Mouse (Mus musculus) left cerebral cortex, postnatal 4 days (tissue): Measurements from ENCODE around the gene Olfr706. TPM values are rescaled to one million over a fixed set of nuclear protein-coding genes. Genes with fewer than 3 reads are reported as not detected.
"Not testable (repeated sequence)": the region's sequence is repeated elsewhere in the genome, so short reads cannot be mapped to it uniquely, and the experiment has no call there.

ENCODE experiments used
- DNase-seq: peaks from one replicate; pipeline ENCODE4 v3.0.0-alpha.2; 2022
- intact Hi-C: fragments of 180-260 bp; cut with DNase I; formaldehyde crosslinking; loops from one replicate; pipeline ENCODE4 v1.15.1; 2025
- total RNA-seq, 2 experiments: library from RNA; stranded (reverse); gene quantifications; 2 replicates each; pipeline ENCODE4 v1.2.3; 2021

The Olfr706 gene
- total RNA-seq: not detected

- DNase-seq: no peak
- intact Hi-C loops: no loop called here
Measured at GRCm38 (mm10) chr7:106888062-106888461, at the start of gene Olfr706. Gene Olfr706, minus strand, starts transcription at chr7:106888162.

- intact Hi-C loops: no loop called here
- DNase-seq: no peak
Measured at GRCm38 (mm10) chr7:106932119-106932518, 44.2 kb upstream of the Olfr706 start, which contains the start of gene Olfr709-ps1. Gene Olfr709-ps1, minus strand, starts transcription at chr7:106932219.

GRCm38 (mm10) chr7:106920961-106921360 lies 33.0 kb upstream of the Olfr706 start:
- intact Hi-C loops, DNase-seq: not testable (repeated sequence)

GRCm38 (mm10) chr7:106907676-106908075 lies 19.7 kb upstream of the Olfr706 start, which contains the start of gene Olfr1532-ps1:
Gene Olfr1532-ps1, plus strand, starts transcription at chr7:106908001.
- DNase-seq: no peak
- intact Hi-C loops: no loop called here

- intact Hi-C loops: not testable (repeated sequence)
Measured at GRCm38 (mm10) chr7:106901141-106901540, 13.2 kb upstream of the Olfr706 start, which contains the start of gene Olfr707. Gene Olfr707, minus strand, starts transcription at chr7:106901241.

GRCm38 (mm10) chr7:106876791-106877190 lies 11.2 kb downstream of the Olfr706 start, which contains the start of gene Olfr705:
Gene Olfr705, minus strand, starts transcription at chr7:106876891.
- intact Hi-C loops: no loop called here
- DNase-seq: no peak

More at GRCm38 (mm10) chr7:106901141-106901540, 13.2 kb upstream of the Olfr706 start, which contains the start of gene Olfr707:
- DNase-seq: not testable (repeated sequence)

- intact Hi-C loops: no loop called here
- DNase-seq: no peak
Measured at GRCm38 (mm10) chr7:106862885-106863284, 25.1 kb downstream of the Olfr706 start, which contains the start of gene Olfr704. Gene Olfr704, plus strand, starts transcription at chr7:106863185.

GRCm38 (mm10) chr7:106843060-106843459 lies 44.9 kb downstream of the Olfr706 start, which contains the start of gene Olfr703:
Gene Olfr703, plus strand, starts transcription at chr7:106843360.
- intact Hi-C loops: no loop called here
- DNase-seq: no peak

- no peak for DNase-seq
- intact Hi-C loops: no loop called here
Measured at GRCm38 (mm10) chr7:106833793-106834192, 54.2 kb downstream of the Olfr706 start, which contains the start of gene Olfr702. Gene Olfr702, minus strand, starts transcription at chr7:106833893.

Other genes starting within 250 kb of the Olfr706 start
- not detected for gene Olfr693, start 207.6 kb downstream of the Olfr706 start, total RNA-seq
- gene Olfr694, start 196.3 kb downstream of the Olfr706 start, total RNA-seq: not detected
- gene Olfr695, start 171.8 kb downstream of the Olfr706 start, total RNA-seq: not detected
- gene Olfr697, start 145.7 kb downstream of the Olfr706 start, total RNA-seq: not detected
- gene Olfr698, start 132.8 kb downstream of the Olfr706 start, total RNA-seq: not detected
- not detected for gene Olfr699, start 95.0 kb downstream of the Olfr706 start, total RNA-seq
- gene Olfr700, start 79.3 kb downstream of the Olfr706 start, total RNA-seq: not detected
- not detected for gene Olfr701, start 74.0 kb downstream of the Olfr706 start, total RNA-seq
- not detected for gene Olfr702, start 54.3 kb downstream of the Olfr706 start, total RNA-seq
- gene Olfr703, start 44.8 kb downstream of the Olfr706 start, total RNA-seq: not detected
- not detected for gene Olfr704, start 25.0 kb downstream of the Olfr706 start, total RNA-seq
- gene Olfr705, start 11.3 kb downstream of the Olfr706 start, total RNA-seq: not detected
- not detected for gene Olfr707, start 13.1 kb upstream of the Olfr706 start, total RNA-seq
- gene Olfr1532-ps1, start 19.8 kb upstream of the Olfr706 start, total RNA-seq: not detected
- gene Olfr709-ps1, start 44.1 kb upstream of the Olfr706 start, total RNA-seq: not detected
- gene Olfr710, start 60.1 kb upstream of the Olfr706 start, total RNA-seq: not detected
- gene Olfr6, start 75.8 kb upstream of the Olfr706 start, total RNA-seq: not detected
- not detected for gene Olfr711, start 87.3 kb upstream of the Olfr706 start, total RNA-seq
- gene Olfr2, start 117.9 kb upstream of the Olfr706 start, total RNA-seq: not detected
- gene Olfr713, start 143.0 kb upstream of the Olfr706 start, total RNA-seq: not detected
- not detected for gene Olfr714, start 182.8 kb upstream of the Olfr706 start, total RNA-seq
- gene Olfr17, start 205.1 kb upstream of the Olfr706 start, total RNA-seq: not detected
- not detected for gene Olfr715b, start 222.2 kb upstream of the Olfr706 start, total RNA-seq
- gene Olfr715, start 242.9 kb upstream of the Olfr706 start, total RNA-seq: under 1 TPM in 1 of 2 experiments, not detected in 1; 0.08 TPM